Mouse (Mus musculus): ENCODE data around the gene Pard3b. TPM values are rescaled to one million over a fixed set of nuclear protein-coding genes. Genes with fewer than 3 reads are reported as not detected.
A peak's percentile ranks its signal among the peaks of the same experiment; 100 is the strongest.

The Pard3b gene
- polyA plus RNA-seq, 1 experiment from 2014 or later = 19.3 TPM

DNA sequence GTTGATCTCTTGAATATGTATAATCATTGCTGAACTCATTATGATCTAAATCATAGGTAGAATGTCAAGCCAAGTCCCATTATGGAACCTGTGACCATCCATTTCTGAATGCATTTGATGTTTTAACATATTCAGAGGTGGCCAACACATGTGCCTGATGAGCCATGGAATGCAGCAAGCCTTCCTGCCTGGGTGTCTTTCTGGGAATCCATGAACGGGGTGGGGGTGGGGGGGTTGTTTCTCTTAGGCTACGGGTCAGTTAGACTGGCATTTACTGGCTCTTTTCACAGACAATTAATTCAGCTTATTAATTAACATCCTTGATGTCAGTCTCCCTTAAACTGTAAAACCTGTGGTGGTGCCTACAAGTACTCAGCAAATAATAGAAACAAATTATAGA lies 521.0 kb downstream of the Pard3b start:
- Histone ChIP-seq H3K27me3 (no peaks in the 10 kb centered on the region), H3K27ac (no peak overlapping the region), H3K36me3 (replicated peaks) (no peaks in the 10 kb centered on the region), H3K9me3 (no peaks in the 10 kb centered on the region), H3K4me2 (no peak overlapping the region), H3K9ac (no peak overlapping the region), H3K4me3 (replicated peaks) (no peak overlapping the region), H3K4me1 (no peaks in the 10 kb centered on the region)
- 87% methylated on average over 2 of the region's 2 CpGs for WGBS
- ATAC-seq (ENCODE audit: low FRiP score) = no peak

DNA sequence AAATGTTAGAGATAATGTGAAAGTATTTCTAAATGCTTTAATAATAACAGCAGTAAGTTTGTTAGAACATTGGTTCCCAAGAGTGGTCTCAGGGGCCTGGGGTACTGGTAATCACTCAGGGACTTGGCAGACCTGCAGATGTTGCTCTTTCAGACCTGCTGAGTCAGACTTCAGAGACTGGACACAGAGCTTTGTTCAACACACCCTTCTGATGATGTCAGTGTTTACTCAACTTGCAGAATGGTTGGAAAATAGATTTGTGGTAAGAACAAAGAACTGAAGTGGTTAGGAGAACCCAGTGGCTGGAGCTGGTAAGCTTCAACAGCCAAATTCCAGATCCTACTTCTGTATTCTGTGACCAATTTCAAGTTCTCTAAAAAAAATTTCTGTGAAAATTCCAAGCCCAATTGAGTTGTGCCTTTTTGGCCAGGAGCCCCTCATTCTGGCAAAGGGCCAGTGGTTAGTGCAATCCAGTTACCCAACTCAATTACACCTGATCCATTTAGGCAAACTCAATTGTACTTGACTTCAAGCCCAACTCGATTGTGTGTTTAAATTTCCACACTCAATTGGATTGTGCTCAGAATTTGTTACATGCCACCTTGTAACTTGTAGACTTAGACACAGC lies 536.5 kb downstream of the Pard3b start:
- 81% methylated on average over 1 of the region's 1 CpGs for WGBS
- no peaks in the 10 kb centered on the region for H3K9me3 ChIP-seq
- no peak for ATAC-seq (ENCODE audit: low FRiP score)

GRCm38 (mm10) chr1:62181638-62182037 lies 543.0 kb downstream of the Pard3b start:
- Histone ChIP-seq H3K9ac (no peak overlapping the region), H3K36me3 (replicated peaks) (no peaks in the 10 kb centered on the region), H3K4me3 (replicated peaks) (no peak overlapping the region), H3K27ac (no peak overlapping the region), H3K27me3 (no peaks in the 10 kb centered on the region), H3K9me3 (no peaks in the 10 kb centered on the region), H3K4me2 (no peak overlapping the region), H3K4me1 (peaks cover 14% of the 10 kb centered on the region)
- no peak for ATAC-seq (ENCODE audit: low FRiP score)
- 4% methylated on average over 5 of the region's 5 CpGs for WGBS

More for the DNA sequence above, 536.5 kb downstream of the Pard3b start:
- Histone ChIP-seq H3K27ac (no peak overlapping the region), H3K4me1 (peaks cover 4% of the 10 kb centered on the region; the same call in 1 of the 2 replicates), H3K36me3 (replicated peaks) (no peaks in the 10 kb centered on the region), H3K4me2 (no peak overlapping the region), H3K9ac (no peak overlapping the region), H3K27me3 (no peaks in the 10 kb centered on the region), H3K4me3 (replicated peaks) (no peak overlapping the region)

DNA sequence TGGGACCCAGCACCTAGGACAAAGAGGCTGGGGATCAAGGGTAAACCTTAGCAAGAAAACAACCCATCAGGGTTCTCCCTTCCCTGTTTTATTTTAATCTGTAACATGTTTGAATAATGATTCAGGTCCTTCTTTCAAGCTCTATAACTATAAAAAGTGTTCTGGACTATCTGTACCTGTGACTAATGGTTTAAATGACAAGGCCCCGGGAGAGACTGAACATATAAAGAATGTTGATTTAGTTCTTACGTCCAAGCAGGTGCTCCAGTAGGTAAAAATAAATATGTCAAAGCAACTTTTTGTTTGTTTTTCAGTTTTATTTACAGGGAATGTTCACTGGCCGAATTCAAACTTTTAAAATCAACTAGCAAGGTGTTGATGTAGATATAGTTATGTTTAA lies 544.0 kb downstream of the Pard3b start:
- Histone ChIP-seq H3K27me3 (no peaks in the 10 kb centered on the region), H3K9me3 (no peaks in the 10 kb centered on the region), H3K4me3 (replicated peaks) (no peak overlapping the region), H3K9ac (no peak overlapping the region), H3K27ac (no peak overlapping the region), H3K4me2 (no peak overlapping the region), H3K36me3 (replicated peaks) (no peaks in the 10 kb centered on the region), H3K4me1 (peaks cover 10% of the 10 kb centered on the region)
- no peak for ATAC-seq (ENCODE audit: low FRiP score)
- 84% methylated on average over 3 of the region's 3 CpGs for WGBS

GRCm38 (mm10) chr1:62190786-62191185 lies 552.2 kb downstream of the Pard3b start:
- H3K4me1 ChIP-seq = peaks cover 8% of the 10 kb centered on the region
- ATAC-seq (ENCODE audit: low FRiP score) = no peak
- H3K27ac ChIP-seq = no peak overlapping the region
- H3K4me3 ChIP-seq (replicated peaks) = no peak overlapping the region
- H3K4me2 ChIP-seq = no peak overlapping the region
- 25% methylated on average over 1 of the region's 1 CpGs for WGBS
- H3K36me3 ChIP-seq (replicated peaks) = no peaks in the 10 kb centered on the region
- H3K9me3 ChIP-seq = no peaks in the 10 kb centered on the region
- H3K9ac ChIP-seq = no peak overlapping the region
- no peaks in the 10 kb centered on the region for H3K27me3 ChIP-seq

GRCm38 (mm10) chr1:62197515-62197914 lies 558.9 kb downstream of the Pard3b start:
- Histone ChIP-seq H3K4me1 (0 out of 2 replicates have a peak, but pooled peaks cover 2% of the 10 kb centered on the region), H3K27ac (no peak overlapping the region), H3K4me2 (no peak overlapping the region), H3K36me3 (replicated peaks) (no peaks in the 10 kb centered on the region), H3K9me3 (no peaks in the 10 kb centered on the region), H3K9ac (no peak overlapping the region), H3K4me3 (replicated peaks) (no peak overlapping the region), H3K27me3 (no peaks in the 10 kb centered on the region)
- ATAC-seq (ENCODE audit: low FRiP score) = peak; percentile 11; the same call in 1 of the 2 replicates
- WGBS = 76% methylated on average over 8 of the region's 8 CpGs

DNA sequence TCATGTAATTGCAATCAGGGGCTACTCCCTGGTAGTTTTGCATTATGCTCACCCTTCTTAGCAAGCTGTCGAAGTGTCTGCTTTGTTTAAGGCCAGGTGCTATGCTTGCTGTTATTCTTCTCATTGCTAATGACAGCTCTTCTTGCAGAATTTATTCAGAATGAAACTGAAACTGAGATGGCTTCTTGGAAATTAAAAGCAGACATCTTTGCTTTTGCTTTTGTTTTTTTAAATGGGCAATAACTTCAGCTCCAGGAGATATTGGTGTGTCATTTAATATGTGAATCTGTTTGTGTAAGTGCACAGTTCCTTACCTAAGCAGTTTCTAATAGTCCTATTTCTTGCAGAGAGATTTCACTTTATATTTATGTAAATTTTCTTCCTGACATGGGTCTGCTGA lies 562.3 kb downstream of the Pard3b start:
- Histone ChIP-seq H3K9me3 (no peaks in the 10 kb centered on the region), H3K27me3 (no peaks in the 10 kb centered on the region), H3K4me2 (no peak overlapping the region), H3K4me1 (0 out of 2 replicates have a peak, but pooled peaks cover 2% of the 10 kb centered on the region), H3K9ac (no peak overlapping the region), H3K27ac (no peak overlapping the region), H3K36me3 (replicated peaks) (no peaks in the 10 kb centered on the region), H3K4me3 (replicated peaks) (no peak overlapping the region)
- ATAC-seq (ENCODE audit: low FRiP score) = no peak
- WGBS = 58% methylated on average over 1 of the region's 1 CpGs

DNA sequence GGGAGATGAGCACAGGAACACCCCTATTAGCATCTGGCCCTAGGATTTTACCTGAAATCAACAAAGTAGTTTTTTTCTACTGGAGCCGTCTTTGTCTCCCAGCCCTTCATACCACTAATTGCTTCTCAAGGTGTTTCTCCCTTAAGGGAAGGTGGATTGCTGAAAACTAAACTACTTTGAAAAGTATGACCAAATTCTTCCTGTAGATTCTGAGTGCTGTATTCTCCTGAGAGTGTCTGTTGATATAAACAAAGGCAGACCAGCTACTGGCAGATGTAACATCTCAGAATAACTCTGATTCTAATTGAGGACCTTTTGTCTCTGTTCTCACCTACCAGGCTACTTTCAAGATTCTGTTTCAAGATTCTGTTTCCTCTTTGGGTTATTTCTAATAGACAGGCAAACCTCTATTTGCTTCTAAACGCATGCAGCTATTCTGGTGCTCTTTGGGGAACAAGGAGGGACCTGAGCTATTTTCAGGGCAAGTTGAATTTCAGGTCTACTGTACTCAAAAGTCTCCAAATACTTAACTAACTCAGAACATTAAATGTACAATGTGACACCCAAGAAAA lies 563.1 kb downstream of the Pard3b start:
- no peak overlapping the region for H3K27ac ChIP-seq
- no peak overlapping the region for H3K4me2 ChIP-seq
- no peaks in the 10 kb centered on the region for H3K36me3 ChIP-seq (replicated peaks)
- H3K27me3 ChIP-seq = no peaks in the 10 kb centered on the region
- no peaks in the 10 kb centered on the region for H3K9me3 ChIP-seq
- 0 out of 2 replicates have a peak, but pooled peaks cover 2% of the 10 kb centered on the region for H3K4me1 ChIP-seq
- no peak overlapping the region for H3K9ac ChIP-seq
- no peak for ATAC-seq (ENCODE audit: low FRiP score)
- 77% methylated on average over 2 of the region's 2 CpGs for WGBS
- H3K4me3 ChIP-seq (replicated peaks) = no peak overlapping the region

DNA sequence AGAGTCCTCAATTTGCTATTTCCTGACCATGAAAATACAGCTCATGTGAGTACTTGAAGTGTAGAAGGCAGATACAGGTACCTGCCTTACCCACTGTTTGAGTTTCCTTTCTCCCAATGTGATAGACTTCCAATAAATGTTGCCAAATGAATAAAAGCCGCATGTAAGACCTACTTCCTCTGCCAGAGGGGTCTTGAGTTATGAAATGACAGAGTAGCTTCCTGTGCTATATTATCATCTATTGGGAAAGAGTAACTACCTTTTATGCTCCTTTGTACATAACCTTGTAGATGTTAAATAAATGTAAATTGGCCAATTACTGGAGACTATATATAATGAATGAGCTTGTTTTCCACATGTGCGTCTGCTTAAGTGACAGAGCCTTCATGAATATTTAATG lies 574.7 kb downstream of the Pard3b start:
- H3K9me3 ChIP-seq = no peaks in the 10 kb centered on the region
- H3K27me3 ChIP-seq = no peaks in the 10 kb centered on the region
- no peak overlapping the region for H3K9ac ChIP-seq
- H3K4me2 ChIP-seq = no peak overlapping the region
- no peak overlapping the region for H3K27ac ChIP-seq
- no peak for ATAC-seq (ENCODE audit: low FRiP score)
- H3K4me1 ChIP-seq = peaks cover 19% of the 10 kb centered on the region
- H3K4me3 ChIP-seq (replicated peaks) = no peak overlapping the region
- WGBS = 47% methylated on average over 2 of the region's 2 CpGs
- H3K36me3 ChIP-seq (replicated peaks) = no peaks in the 10 kb centered on the region

DNA sequence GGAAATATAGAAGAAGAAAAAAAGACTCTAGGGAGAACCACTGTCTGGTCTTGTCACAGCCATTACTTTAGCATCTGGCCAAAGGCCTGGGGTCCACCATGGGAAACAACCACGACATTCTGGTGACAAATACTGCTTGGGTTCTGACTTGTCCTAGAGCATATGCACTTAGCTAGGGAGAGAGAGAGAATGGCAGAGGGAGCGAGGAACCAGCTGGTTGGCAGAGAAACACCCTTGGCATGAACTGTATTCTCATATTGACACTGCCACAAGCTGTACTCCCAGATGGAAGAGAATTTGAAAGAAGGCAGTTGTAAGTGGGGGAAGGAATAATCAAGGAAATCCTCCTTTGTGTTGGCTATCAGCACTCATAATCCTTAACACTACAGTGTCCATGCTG lies 577.2 kb downstream of the Pard3b start:
- no peaks in the 10 kb centered on the region for H3K9me3 ChIP-seq
- no peak overlapping the region for H3K4me2 ChIP-seq
- WGBS = 70% methylated on average over 2 of the region's 2 CpGs
- H3K27me3 ChIP-seq = no peaks in the 10 kb centered on the region
- no peaks in the 10 kb centered on the region for H3K36me3 ChIP-seq (replicated peaks)
- H3K4me3 ChIP-seq (replicated peaks) = no peak overlapping the region
- no peak overlapping the region for H3K9ac ChIP-seq
- no peak overlapping the region for H3K27ac ChIP-seq
- ATAC-seq (ENCODE audit: low FRiP score) = no peak
- peaks cover 13% of the 10 kb centered on the region; the same call in 1 of the 2 replicates for H3K4me1 ChIP-seq

- Histone ChIP-seq H3K9me3 (no peaks in the 10 kb centered on the region), H3K4me3 (replicated peaks) (no peak overlapping the region), H3K4me1 (peaks cover 13% of the 10 kb centered on the region; the same call in 1 of the 2 replicates), H3K9ac (no peak overlapping the region), H3K36me3 (replicated peaks) (no peaks in the 10 kb centered on the region), H3K4me2 (no peak overlapping the region), H3K27me3 (no peaks in the 10 kb centered on the region), H3K27ac (no peak overlapping the region)
- ATAC-seq (ENCODE audit: low FRiP score) = no peak
- WGBS = 82% methylated on average over 4 of the region's 4 CpGs
These were observed 577.9 kb downstream of the Pard3b start for GRCm38 (mm10) chr1:62216568-62216967.

DNA sequence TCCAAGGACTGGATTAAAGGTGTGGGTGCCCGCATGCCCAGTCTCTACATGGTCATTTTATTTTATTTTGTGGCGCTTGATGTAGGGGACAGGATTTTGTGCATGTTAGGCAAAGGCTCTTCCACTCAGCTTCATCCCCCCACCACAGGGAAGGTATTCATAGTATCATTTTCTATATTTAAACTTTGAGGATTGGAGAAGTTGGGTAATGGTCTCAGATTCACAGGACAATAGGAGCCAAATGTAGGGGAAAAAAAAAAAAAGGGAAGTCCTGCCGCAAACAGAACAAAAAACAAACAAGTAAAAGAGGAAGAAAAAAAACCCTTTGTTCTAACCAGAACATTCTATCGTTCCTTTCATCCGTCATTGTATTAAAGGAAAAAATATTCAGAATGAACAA lies 590.5 kb downstream of the Pard3b start:
- WGBS = 87% methylated on average over 5 of the region's 5 CpGs
- H3K9me3 ChIP-seq = no peaks in the 10 kb centered on the region
- H3K36me3 ChIP-seq (replicated peaks) = no peaks in the 10 kb centered on the region
- H3K9ac ChIP-seq = no peak overlapping the region
- H3K4me2 ChIP-seq = no peak overlapping the region
- no peak overlapping the region for H3K27ac ChIP-seq
- H3K4me3 ChIP-seq (replicated peaks) = no peak overlapping the region
- ATAC-seq (ENCODE audit: low FRiP score) = no peak
- no peaks in the 10 kb centered on the region for H3K27me3 ChIP-seq
- H3K4me1 ChIP-seq = peaks cover 6% of the 10 kb centered on the region

DNA sequence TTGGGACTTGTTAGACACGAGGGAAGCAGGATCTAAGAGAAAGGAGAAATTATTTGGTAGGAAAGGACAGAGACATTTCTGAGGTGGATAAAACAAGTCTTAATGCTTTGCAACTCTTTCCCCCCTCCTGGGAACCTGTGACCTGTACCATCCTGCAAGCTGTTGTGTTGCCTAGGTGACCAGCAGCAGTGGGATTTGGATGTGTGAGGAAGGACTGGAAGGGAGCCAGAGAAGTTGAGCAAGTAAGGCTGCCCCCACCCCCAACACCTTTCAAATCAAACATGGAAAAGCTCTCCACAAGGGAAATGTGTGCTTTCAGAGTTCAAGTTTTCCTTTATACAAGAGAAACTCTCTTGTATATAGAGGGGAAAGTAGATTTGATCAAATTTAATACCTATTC lies 595.4 kb downstream of the Pard3b start:
- Histone ChIP-seq H3K27me3 (no peaks in the 10 kb centered on the region), H3K4me3 (replicated peaks) (no peak overlapping the region), H3K9me3 (no peaks in the 10 kb centered on the region), H3K4me2 (no peak overlapping the region), H3K36me3 (replicated peaks) (no peaks in the 10 kb centered on the region), H3K27ac (no peak overlapping the region), H3K4me1 (peaks cover 6% of the 10 kb centered on the region), H3K9ac (no peak overlapping the region)
- 58% methylated on average over 1 of the region's 1 CpGs for WGBS
- ATAC-seq (ENCODE audit: low FRiP score) = no peak
